Mouse (Mus musculus): ENCODE data around the gene Trim10.
A peak's percentile ranks its signal among the peaks of the same experiment; 100 is the strongest.
"Not testable (repeated sequence)": the region's sequence is repeated elsewhere in the genome, so short reads cannot be mapped to it uniquely, and the experiment has no call there.

Trim10 gene

GRCm38 (mm10) chr17:36858181-36858580, 11.2 kb upstream of the Trim10 start:
- no peak for DNase-seq (ENCODE audit: low read depth, low spot score)

- DNase-seq (ENCODE audit: low read depth, low spot score): no peak
Measured at GRCm38 (mm10) chr17:36861680-36862079, 7.7 kb upstream of the Trim10 start.

- no peak for DNase-seq (ENCODE audit: low read depth, low spot score)
Measured at GRCm38 (mm10) chr17:36866719-36867527, 2.5 kb upstream of the Trim10 start, which contains the start of gene Trim15. Gene Trim15, minus strand, starts transcription at chr17:36867210.

- DNase-seq (ENCODE audit: low read depth, low spot score): no peak
Measured at GRCm38 (mm10) chr17:36868836-36869235, 538 bp upstream of the Trim10 start.

- no peak for DNase-seq (ENCODE audit: low read depth, low spot score)
Measured at GRCm38 (mm10) chr17:36869955-36870810, 809 bp downstream of the Trim10 start.

GRCm38 (mm10) chr17:36874636-36875035, 5.3 kb downstream of the Trim10 start:
- no peak for DNase-seq (ENCODE audit: low read depth, low spot score)

- no peak for DNase-seq (ENCODE audit: low read depth, low spot score)
Measured at GRCm38 (mm10) chr17:36883350-36883749, 14.0 kb downstream of the Trim10 start.

GRCm38 (mm10) chr17:36885132-36885790, 15.9 kb downstream of the Trim10 start:
- DNase-seq (ENCODE audit: low read depth, low spot score): no peak

- no peak for DNase-seq (ENCODE audit: low read depth, low spot score)
Measured at GRCm38 (mm10) chr17:36890073-36890903, 20.9 kb downstream of the Trim10 start, which contains the start of gene Trim40. Gene Trim40, minus strand, starts transcription at chr17:36890123.

- DNase-seq (ENCODE audit: low read depth, low spot score): not testable (repeated sequence)
Measured at GRCm38 (mm10) chr17:36891496-36891895, 22.1 kb downstream of the Trim10 start.

GRCm38 (mm10) chr17:36892362-36892761, 23.0 kb downstream of the Trim10 start:
- DNase-seq (ENCODE audit: low read depth, low spot score): peak; percentile 73

GRCm38 (mm10) chr17:36893387-36893786, 24.0 kb downstream of the Trim10 start:
- no peak for DNase-seq (ENCODE audit: low read depth, low spot score)

GRCm38 (mm10) chr17:36896583-36896982, 27.2 kb downstream of the Trim10 start:
- DNase-seq (ENCODE audit: low read depth, low spot score): peak; percentile 43

- no peak for DNase-seq (ENCODE audit: low read depth, low spot score)
Measured at GRCm38 (mm10) chr17:36897065-36897464, 27.7 kb downstream of the Trim10 start.

- no peak for DNase-seq (ENCODE audit: low read depth, low spot score)
Measured at GRCm38 (mm10) chr17:36897552-36898205, 28.3 kb downstream of the Trim10 start, which contains the start of gene Trim31. Gene Trim31, plus strand, starts transcription at chr17:36898118.

GRCm38 (mm10) chr17:36899376-36899775, 30.0 kb downstream of the Trim10 start:
- no peak for DNase-seq (ENCODE audit: low read depth, low spot score)

- no peak for DNase-seq (ENCODE audit: low read depth, low spot score)
Measured at GRCm38 (mm10) chr17:36900001-36900400, 30.6 kb downstream of the Trim10 start.

GRCm38 (mm10) chr17:36900691-36901090, 31.3 kb downstream of the Trim10 start:
- peak; percentile 15 for DNase-seq (ENCODE audit: low read depth, low spot score)

GRCm38 (mm10) chr17:36903651-36904050, 34.3 kb downstream of the Trim10 start:
- DNase-seq (ENCODE audit: low read depth, low spot score): no peak

GRCm38 (mm10) chr17:36908235-36908634, 38.9 kb downstream of the Trim10 start:
- no peak for DNase-seq (ENCODE audit: low read depth, low spot score)

Data from CD4-positive, CD25-positive, alpha-beta regulatory T cell, adult 2 months (primary cell).